Mouse (Mus musculus): ENCODE data around the gene Fbxl4.
"Not testable (repeated sequence)": the region's sequence is repeated elsewhere in the genome, so short reads cannot be mapped to it uniquely, and the experiment has no call there.

The Fbxl4 gene

GRCm38 (mm10) chr4:22357266-22357930 is at the start of gene Fbxl4:
TSS of gene Fbxl4 (plus strand) at chr4:22357543.
- peak; percentile 87 to 88 for DNase-seq (ENCODE audit: low spot score in 2 of 2)

- no peak for DNase-seq (ENCODE audit: low spot score in 2 of 2)
Observed at GRCm38 (mm10) chr4:22314564-22314963, 42.8 kb upstream of the Fbxl4 start.

- no peak for DNase-seq (ENCODE audit: low spot score in 2 of 2)
Observed at GRCm38 (mm10) chr4:22342816-22343573, 14.3 kb upstream of the Fbxl4 start.

GRCm38 (mm10) chr4:22349086-22349485 is 8.3 kb upstream of the Fbxl4 start:
- not testable (repeated sequence) for DNase-seq (ENCODE audit: low spot score in 2 of 2)

GRCm38 (mm10) chr4:22357931-22358300 is 573 bp downstream of the Fbxl4 start:
- no peak for DNase-seq (ENCODE audit: low spot score in 2 of 2)

GRCm38 (mm10) chr4:22358487-22358886 is 1.1 kb downstream of the Fbxl4 start:
- no peak for DNase-seq (ENCODE audit: low spot score in 2 of 2)

GRCm38 (mm10) chr4:22367368-22367767 is 10.0 kb downstream of the Fbxl4 start:
- DNase-seq (ENCODE audit: low spot score in 2 of 2): no peak

- DNase-seq (ENCODE audit: low spot score in 2 of 2): no peak
Observed at GRCm38 (mm10) chr4:22378516-22378915, 21.2 kb downstream of the Fbxl4 start.

GRCm38 (mm10) chr4:22380646-22381045 is 23.3 kb downstream of the Fbxl4 start:
- DNase-seq (ENCODE audit: low spot score in 2 of 2): no peak

GRCm38 (mm10) chr4:22383528-22384265 is 26.4 kb downstream of the Fbxl4 start:
- DNase-seq (ENCODE audit: low spot score in 2 of 2): no peak

- no peak for DNase-seq (ENCODE audit: low spot score in 2 of 2)
Observed at GRCm38 (mm10) chr4:22390045-22390444, 32.7 kb downstream of the Fbxl4 start.

GRCm38 (mm10) chr4:22392777-22393473 is 35.6 kb downstream of the Fbxl4 start:
- DNase-seq (ENCODE audit: low spot score in 2 of 2): peak; percentile 33 to 43

GRCm38 (mm10) chr4:22395404-22395803 is 38.1 kb downstream of the Fbxl4 start:
- DNase-seq (ENCODE audit: low spot score in 2 of 2): no peak

- no peak for DNase-seq (ENCODE audit: low spot score in 2 of 2)
Observed at GRCm38 (mm10) chr4:22396484-22397000, 39.2 kb downstream of the Fbxl4 start.

- no peak for DNase-seq (ENCODE audit: low spot score in 2 of 2)
Observed at GRCm38 (mm10) chr4:22397003-22397402, 39.7 kb downstream of the Fbxl4 start.

GRCm38 (mm10) chr4:22402032-22402431 is 44.7 kb downstream of the Fbxl4 start:
- DNase-seq (ENCODE audit: low spot score in 2 of 2): no peak

GRCm38 (mm10) chr4:22402930-22403329 is 45.6 kb downstream of the Fbxl4 start:
- DNase-seq (ENCODE audit: low spot score in 2 of 2): no peak

GRCm38 (mm10) chr4:22420627-22421026 is 63.3 kb downstream of the Fbxl4 start:
- DNase-seq (ENCODE audit: low spot score in 2 of 2): no peak

GRCm38 (mm10) chr4:22422400-22422799 is 65.1 kb downstream of the Fbxl4 start:
- DNase-seq (ENCODE audit: low spot score in 2 of 2): no peak

- DNase-seq (ENCODE audit: low spot score in 2 of 2): no peak
Observed at GRCm38 (mm10) chr4:22428150-22428549, 70.8 kb downstream of the Fbxl4 start.

- no peak for DNase-seq (ENCODE audit: low spot score in 2 of 2)
Observed at GRCm38 (mm10) chr4:22469575-22469974, 112.2 kb downstream of the Fbxl4 start.
